Mouse (Mus musculus) neural tube, embryonic 14.5 days (tissue): ENCODE data around the gene Ano6. TPM values are rescaled to one million over a fixed set of nuclear protein-coding genes. Genes with fewer than 3 reads are reported as not detected.

Source experiments
- ATAC-seq: fragments of 200-750 bp; cut with Nextera tagmentation; 2 replicates; pipeline ENCODE4 v1.8.0; 2017; ENCODE audit warnings: low read depth, mild to moderate bottlenecking, moderate TSS enrichment, moderate library complexity
- H3K27ac ChIP-seq: fragments of 300-500 bp; sonication (generic); 2 replicates; pipeline ENCODE4 v1.5.1; 2014; ENCODE audit warnings: low read depth, mild to moderate bottlenecking, control low read depth, low read length, moderate library complexity, mixed read lengths
- H3K27me3 ChIP-seq: fragments of 300-500 bp; sonication (generic); 2 replicates; pipeline ENCODE4 v1.6.1; 2014; ENCODE audit warnings: low read length; ENCODE audit not compliant: control insufficient read depth, insufficient read depth
- H3K36me3 ChIP-seq: fragments of 300-500 bp; sonication (generic); 2 replicates; pipeline ENCODE4 v1.6.1; 2014; ENCODE audit warnings: low read length, mixed read lengths; ENCODE audit not compliant: control insufficient read depth, insufficient read depth
- H3K4me1 ChIP-seq: fragments of 300-500 bp; sonication (generic); 2 replicates; pipeline ENCODE4 v1.6.1; 2014; ENCODE audit warnings: low read length; ENCODE audit not compliant: control insufficient read depth, insufficient read depth
- H3K4me2 ChIP-seq: fragments of 300-500 bp; sonication (generic); 2 replicates; pipeline ENCODE4 v1.6.1; 2014; ENCODE audit warnings: mild to moderate bottlenecking, low read depth, low read length, control low read depth
- H3K4me3 ChIP-seq: fragments of 300-500 bp; sonication (generic); 2 replicates; pipeline ENCODE4 v1.5.1; 2014; ENCODE audit warnings: low read depth, low read length, control low read depth, mixed read lengths
- H3K9ac ChIP-seq: fragments of 300-500 bp; sonication (generic); replicated peaks from 2 replicates; pipeline ENCODE4 v1.6.1; 2014; ENCODE audit warnings: low read depth, mild to moderate bottlenecking, control low read depth, low read length, mixed read lengths
- H3K9me3 ChIP-seq: fragments of 300-500 bp; sonication (generic); 2 replicates; pipeline ENCODE4 v1.6.1; 2016; ENCODE audit warnings: low read length; ENCODE audit not compliant: control insufficient read depth
- WGBS: fragments of 180-500 bp; shearing (Covaris S2); extraction: QIAGEN DNeasy Blood & Tissue Kit; methylation state at CpG from one replicate; pipeline ENCODE4 v1.1.7; 2014; 5-methylcytosine and 5-hydroxymethylcytosine counted together
- polyA plus RNA-seq: library from polyadenylated mRNA; unstranded; fragments of >200 nt; fragmentation: Nextera tagmentation; extraction: Ambion mirVana; gene quantifications from 2 replicates; pipeline ENCODE4 v1.2.1, GENCODE M21; 2014

Gene Ano6
- polyA plus RNA-seq, 1 experiment from 2014 or later, result 32.3 TPM

- ATAC-seq, result no peak
Observed at GRCm38 (mm10) chr15:95907337-95907736, 116.7 kb downstream of the Ano6 start.

GRCm38 (mm10) chr15:95907909-95908308, 117.3 kb downstream of the Ano6 start:
- Histone ChIP-seq H3K9me3 (no peaks in the 10 kb centered on the region), H3K27me3 (no peaks in the 10 kb centered on the region), H3K4me3 (no peak overlapping the region), H3K9ac (no peak overlapping the region), H3K4me2 (no peak overlapping the region), H3K4me1 (no peaks in the 10 kb centered on the region), H3K27ac (no peak overlapping the region), H3K36me3 (no peaks in the 10 kb centered on the region)
- 97% methylated on average over 1 of the region's 1 CpGs for WGBS
- ATAC-seq, result no peak

More at GRCm38 (mm10) chr15:95907337-95907736, 116.7 kb downstream of the Ano6 start:
- Histone ChIP-seq H3K4me3 (no peak overlapping the region), H3K4me1 (no peaks in the 10 kb centered on the region), H3K4me2 (no peak overlapping the region), H3K36me3 (no peaks in the 10 kb centered on the region), H3K27me3 (no peaks in the 10 kb centered on the region), H3K9me3 (no peaks in the 10 kb centered on the region), H3K9ac (no peak overlapping the region), H3K27ac (no peak overlapping the region)
- WGBS, result 82% methylated on average over 10 of the region's 10 CpGs

- 72% methylated on average over 3 of the region's 3 CpGs for WGBS
- H3K9me3 ChIP-seq, result no peaks in the 10 kb centered on the region
- no peak for ATAC-seq
Observed at GRCm38 (mm10) chr15:95910099-95910780, 119.6 kb downstream of the Ano6 start.

GRCm38 (mm10) chr15:95914963-95915362, 124.3 kb downstream of the Ano6 start:
- ATAC-seq, result no peak
- Histone ChIP-seq H3K9ac (no peak overlapping the region), H3K27ac (no peak overlapping the region), H3K27me3 (no peaks in the 10 kb centered on the region), H3K9me3 (no peaks in the 10 kb centered on the region), H3K4me3 (no peak overlapping the region), H3K4me1 (no peaks in the 10 kb centered on the region), H3K4me2 (no peak overlapping the region), H3K36me3 (no peaks in the 10 kb centered on the region)
- WGBS, result 94% methylated on average over 3 of the region's 3 CpGs

More at GRCm38 (mm10) chr15:95910099-95910780, 119.6 kb downstream of the Ano6 start:
- H3K9ac ChIP-seq, result no peak overlapping the region
- no peak overlapping the region for H3K4me3 ChIP-seq
- H3K4me2 ChIP-seq, result no peak overlapping the region
- no peak overlapping the region for H3K27ac ChIP-seq
- no peaks in the 10 kb centered on the region for H3K4me1 ChIP-seq
- H3K36me3 ChIP-seq, result no peaks in the 10 kb centered on the region
- H3K27me3 ChIP-seq, result no peaks in the 10 kb centered on the region

- Histone ChIP-seq H3K9me3 (no peaks in the 10 kb centered on the region), H3K4me2 (no peak overlapping the region), H3K36me3 (no peaks in the 10 kb centered on the region), H3K4me3 (no peak overlapping the region), H3K4me1 (no peaks in the 10 kb centered on the region), H3K9ac (no peak overlapping the region), H3K27me3 (no peaks in the 10 kb centered on the region), H3K27ac (no peak overlapping the region)
- no peak for ATAC-seq
- WGBS, result 94% methylated on average over 3 of the region's 3 CpGs
Observed at GRCm38 (mm10) chr15:95915477-95915876, 124.8 kb downstream of the Ano6 start.

- WGBS, result 83% methylated on average over 3 of the region's 3 CpGs
- ATAC-seq, result no peak
- Histone ChIP-seq H3K4me1 (no peaks in the 10 kb centered on the region), H3K4me2 (no peak overlapping the region), H3K27ac (no peak overlapping the region), H3K9me3 (no peaks in the 10 kb centered on the region), H3K4me3 (no peak overlapping the region), H3K36me3 (no peaks in the 10 kb centered on the region), H3K9ac (no peak overlapping the region), H3K27me3 (no peaks in the 10 kb centered on the region)
Observed at GRCm38 (mm10) chr15:95917330-95917729, 126.7 kb downstream of the Ano6 start.

GRCm38 (mm10) chr15:95920047-95920446, 129.4 kb downstream of the Ano6 start:
- Histone ChIP-seq H3K4me2 (no peak overlapping the region), H3K27me3 (no peaks in the 10 kb centered on the region), H3K9ac (no peak overlapping the region), H3K27ac (peak overlapping the region; percentile 31; the same call in 1 of the 2 replicates), H3K9me3 (no peaks in the 10 kb centered on the region), H3K4me1 (no peaks in the 10 kb centered on the region), H3K4me3 (no peak overlapping the region), H3K36me3 (no peaks in the 10 kb centered on the region)
- no peak for ATAC-seq
- WGBS, result 52% methylated on average over 9 of the region's 9 CpGs

- H3K4me2 ChIP-seq, result no peak overlapping the region
- no peak for ATAC-seq
- 88% methylated on average over 3 of the region's 3 CpGs for WGBS
Observed at GRCm38 (mm10) chr15:95921072-95921471, 130.4 kb downstream of the Ano6 start.

GRCm38 (mm10) chr15:95921639-95922038, 131.0 kb downstream of the Ano6 start:
- no peaks in the 10 kb centered on the region for H3K4me1 ChIP-seq
- H3K36me3 ChIP-seq, result no peaks in the 10 kb centered on the region
- H3K4me3 ChIP-seq, result no peak overlapping the region
- H3K27ac ChIP-seq, result no peak overlapping the region
- H3K9me3 ChIP-seq, result no peaks in the 10 kb centered on the region
- H3K27me3 ChIP-seq, result no peaks in the 10 kb centered on the region
- no peak overlapping the region for H3K4me2 ChIP-seq
- WGBS, result 96% methylated on average over 4 of the region's 4 CpGs
- no peak for ATAC-seq
- H3K9ac ChIP-seq, result no peak overlapping the region

More at GRCm38 (mm10) chr15:95921072-95921471, 130.4 kb downstream of the Ano6 start:
- Histone ChIP-seq H3K27ac (no peak overlapping the region), H3K4me1 (no peaks in the 10 kb centered on the region), H3K9ac (no peak overlapping the region), H3K27me3 (no peaks in the 10 kb centered on the region), H3K9me3 (no peaks in the 10 kb centered on the region), H3K36me3 (no peaks in the 10 kb centered on the region), H3K4me3 (no peak overlapping the region)
